Mouse (Mus musculus): ENCODE measurements around the gene Rcn1. TPM values are rescaled to one million over a fixed set of nuclear protein-coding genes. Genes with fewer than 3 reads are reported as not detected.

Gene Rcn1
- total RNA-seq, 1 experiment from 2014 or later, result 4.4 TPM

DNA sequence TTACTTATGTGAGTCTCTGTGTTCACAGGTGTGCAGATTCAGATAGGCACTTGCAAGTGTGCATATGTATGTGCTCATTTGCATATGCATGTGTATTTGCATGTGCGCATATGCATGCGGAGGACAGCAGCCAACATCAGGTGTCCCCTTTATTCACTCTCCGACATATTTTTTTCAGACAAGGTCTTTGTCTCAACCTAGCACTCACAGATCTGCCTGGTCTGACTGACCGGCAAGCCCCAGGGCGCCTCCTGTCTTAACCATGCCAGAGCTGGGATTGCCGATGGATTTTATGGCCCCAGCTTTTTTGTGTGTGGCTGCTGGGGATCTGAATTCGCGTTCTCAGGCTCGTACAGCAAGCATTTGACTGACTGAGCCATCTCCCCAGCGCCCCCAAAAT, 28.9 kb downstream of the Rcn1 start:
- no peak for ATAC-seq (ENCODE audit: extremely low read depth, insufficient number of reproducible peaks, low FRiP score, poor library complexity, severe bottlenecking)

DNA sequence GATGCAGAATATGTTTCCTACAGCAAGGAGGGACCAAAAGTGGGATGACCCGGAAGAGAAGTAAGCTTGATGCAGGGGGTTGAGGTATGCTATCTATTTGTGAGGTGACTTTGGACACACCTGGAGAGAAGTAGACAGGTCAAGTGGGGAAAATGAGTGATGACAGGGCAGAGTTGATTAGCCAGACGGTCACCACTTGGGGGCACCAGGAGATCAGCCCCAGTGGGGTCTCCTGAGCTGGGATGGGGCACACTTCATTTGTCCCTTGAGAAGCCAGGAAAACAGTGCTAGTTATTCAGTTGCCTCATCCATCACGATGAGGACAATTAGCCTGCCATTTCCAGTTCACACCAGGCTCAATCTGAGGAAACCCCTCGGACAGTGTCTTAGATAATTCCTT, 31.5 kb downstream of the Rcn1 start:
- ATAC-seq (ENCODE audit: extremely low read depth, insufficient number of reproducible peaks, low FRiP score, poor library complexity, severe bottlenecking), result no peak

DNA sequence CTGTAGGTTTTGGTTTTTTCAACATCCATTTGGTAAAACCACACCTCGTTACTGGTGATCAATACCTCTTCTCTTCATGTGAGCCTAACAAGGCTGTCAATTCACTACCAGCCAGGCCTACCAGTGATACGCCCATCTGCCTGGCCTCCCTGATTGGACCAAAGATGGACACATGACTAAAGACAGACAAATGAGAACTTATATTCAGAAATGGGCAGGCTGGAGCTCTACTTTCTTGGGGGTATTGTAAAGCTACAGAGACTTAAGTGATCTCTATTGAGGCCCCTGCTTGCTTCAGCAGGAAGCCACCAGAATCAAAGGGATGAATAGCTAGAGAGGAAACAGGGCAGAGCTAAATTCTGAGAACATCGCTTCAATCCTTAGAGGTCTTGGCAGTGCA, 41.1 kb downstream of the Rcn1 start:
- no peak for ATAC-seq (ENCODE audit: extremely low read depth, insufficient number of reproducible peaks, low FRiP score, poor library complexity, severe bottlenecking)

DNA sequence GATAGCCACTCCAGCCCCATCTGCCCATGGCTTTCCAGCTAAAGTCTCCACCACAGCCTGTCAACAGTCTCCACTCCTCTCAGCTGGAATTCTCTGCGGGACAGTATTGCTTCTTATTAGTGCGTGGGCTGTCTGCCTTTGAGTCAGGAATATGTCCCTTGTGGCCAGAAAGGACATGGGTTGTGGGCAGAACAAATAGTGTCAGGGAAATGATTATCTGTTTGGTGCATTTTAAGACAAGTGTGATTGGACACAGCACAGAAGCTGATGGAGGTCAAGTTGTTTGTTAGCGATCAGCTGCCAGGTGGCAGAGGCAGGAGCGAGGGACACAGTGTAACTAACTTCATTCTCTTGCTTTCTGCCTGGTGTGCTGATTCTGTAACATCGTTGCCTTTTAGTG, 42.3 kb downstream of the Rcn1 start:
- ATAC-seq (ENCODE audit: extremely low read depth, insufficient number of reproducible peaks, low FRiP score, poor library complexity, severe bottlenecking), result no peak

DNA sequence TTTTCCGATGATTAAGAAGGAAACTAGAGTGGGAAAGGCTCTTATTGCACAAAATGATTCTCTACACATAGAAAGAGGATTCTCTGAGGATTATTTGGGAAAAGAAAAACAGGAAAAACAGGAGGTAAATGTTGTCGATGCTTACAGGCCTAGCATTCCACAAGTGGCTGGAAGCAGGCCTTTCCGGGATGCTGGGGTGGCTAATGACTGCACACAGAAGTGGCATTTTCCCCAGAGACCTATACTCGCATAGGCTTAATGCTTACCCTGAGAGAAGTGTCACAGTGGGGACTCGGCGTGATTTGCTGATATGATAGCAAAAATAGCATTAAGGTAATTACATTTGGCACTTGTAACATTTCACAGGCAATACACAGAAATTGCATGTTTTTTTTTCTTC, 50.2 kb downstream of the Rcn1 start:
- no peak for ATAC-seq (ENCODE audit: extremely low read depth, insufficient number of reproducible peaks, low FRiP score, poor library complexity, severe bottlenecking)

DNA sequence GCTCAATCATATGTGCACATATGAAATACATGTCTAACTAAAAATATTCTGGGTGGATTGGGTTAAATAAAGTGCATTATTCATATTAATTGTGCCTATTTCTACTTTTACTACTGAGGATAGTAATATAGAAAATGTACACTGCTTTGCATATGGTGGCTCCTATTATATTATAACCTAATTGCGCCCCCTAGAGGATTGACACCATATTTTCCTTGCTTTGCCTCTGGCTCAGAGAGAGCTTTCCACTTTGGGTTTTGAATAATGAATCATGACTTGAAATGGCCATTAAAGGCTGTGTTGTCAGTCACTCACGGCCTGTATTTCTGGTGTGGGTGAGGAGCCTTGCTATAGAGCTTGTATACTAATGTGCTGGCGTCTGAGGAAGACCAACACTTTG, 59.1 kb downstream of the Rcn1 start:
- no peak for ATAC-seq (ENCODE audit: extremely low read depth, insufficient number of reproducible peaks, low FRiP score, poor library complexity, severe bottlenecking)

DNA sequence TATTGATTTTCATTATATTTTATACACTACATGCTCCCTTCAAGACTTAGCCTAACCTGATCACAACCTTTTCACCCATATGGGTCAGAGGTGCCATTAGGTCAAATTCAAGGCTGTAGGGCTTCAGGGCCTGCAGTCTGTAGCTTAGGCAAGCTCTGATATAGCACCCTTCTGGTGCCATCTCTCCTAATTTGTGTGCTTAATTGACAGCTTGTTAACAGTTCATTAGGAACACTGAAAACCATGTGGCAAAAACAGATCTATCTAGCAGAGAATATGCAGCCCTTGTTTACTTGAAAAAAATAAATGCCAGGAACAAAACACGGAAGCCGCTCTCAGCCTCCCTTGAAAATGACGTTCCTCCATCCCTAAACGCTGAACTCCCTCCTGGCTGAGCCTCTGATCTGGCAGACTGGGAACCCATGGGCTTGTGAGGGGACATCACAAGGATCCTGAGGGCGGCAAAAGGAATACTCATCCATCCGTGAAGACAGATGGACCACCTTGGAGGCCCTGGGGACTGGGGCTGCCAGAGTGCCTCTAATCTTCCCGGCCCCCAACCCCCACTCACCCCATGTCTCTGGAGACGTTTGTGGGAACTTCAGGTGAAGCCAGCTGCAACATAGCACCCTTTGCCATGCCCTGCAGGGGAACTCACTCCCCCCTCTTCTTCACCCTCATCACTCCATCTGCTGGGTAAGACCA, 61.8 kb downstream of the Rcn1 start:
- ATAC-seq (ENCODE audit: extremely low read depth, insufficient number of reproducible peaks, low FRiP score, poor library complexity, severe bottlenecking), result no peak

DNA sequence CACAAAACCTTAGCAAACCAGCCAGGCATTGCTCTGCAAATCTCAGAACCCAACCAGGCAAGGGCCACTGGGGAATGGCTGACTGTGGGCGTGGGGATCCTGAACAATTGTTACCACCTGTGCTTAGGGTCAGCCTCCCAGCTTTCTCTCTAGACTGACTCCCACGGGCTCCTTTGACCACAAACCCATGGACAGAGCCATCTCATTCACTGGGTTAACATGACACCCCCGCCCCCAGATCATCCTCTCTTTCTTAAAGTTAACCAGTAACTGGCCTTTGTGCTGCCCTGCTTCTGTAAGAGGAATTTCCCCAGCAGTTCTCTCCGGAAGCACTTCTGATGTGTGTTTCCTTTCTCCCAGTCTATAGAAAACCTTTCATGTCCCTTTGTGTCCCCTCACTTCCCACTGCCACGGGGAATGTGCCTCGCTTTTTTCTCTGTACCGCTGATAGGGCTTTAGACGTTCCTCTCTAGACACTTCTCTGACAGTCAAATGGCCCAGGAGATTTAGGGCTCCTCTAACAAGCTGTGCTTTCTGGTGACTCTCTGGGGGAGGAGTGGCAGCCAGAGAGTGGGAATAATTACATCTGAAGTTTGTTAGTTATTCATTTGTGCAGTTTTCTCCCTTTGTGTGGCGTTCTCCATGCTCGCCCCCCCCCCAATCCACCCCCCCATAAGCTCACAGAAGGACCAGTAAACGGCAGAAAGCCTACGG, 62.6 kb downstream of the Rcn1 start:
- ATAC-seq (ENCODE audit: extremely low read depth, insufficient number of reproducible peaks, low FRiP score, poor library complexity, severe bottlenecking), result no peak

Other genes with a start within 250 kb of the Rcn1 start
- not detected in 2 replicates for gene Them7, start 175.0 kb downstream of the Rcn1 start, total RNA-seq (2017)

All from neutrophil, adult 5-6 weeks (primary cell).